Mouse (Mus musculus) frontal cortex, adult 2 months (tissue): ENCODE data around the gene Bend6. TPM values are rescaled to one million over a fixed set of nuclear protein-coding genes. Genes with fewer than 3 reads are reported as not detected.

Source experiments
- DNase-seq, 2 experiments: peaks; one replicate each; pipeline ENCODE4 v3.0.0; 2022; ENCODE audit warnings: low spot score in 1 of 2; ENCODE audit errors: extremely low spot score in 1 of 2
- polyA plus RNA-seq: library from polyadenylated mRNA; depleted of rRNA; stranded (reverse); fragments of >200 nt; gene quantifications from 2 replicates; pipeline ENCODE4 v1.2.3, GENCODE M21; 2012; rRNA removed

Gene Bend6
- polyA plus RNA-seq, 1 experiment = 93.6 TPM

- peak; percentile 78 to 94 for DNase-seq
Observed at GRCm38 (mm10) chr1:33813868-33814794, 93.5 kb downstream of the Bend6 start, which contains the start of gene Zfp451. Gene Zfp451, minus strand, starts transcription at chr1:33814595.

DNA sequence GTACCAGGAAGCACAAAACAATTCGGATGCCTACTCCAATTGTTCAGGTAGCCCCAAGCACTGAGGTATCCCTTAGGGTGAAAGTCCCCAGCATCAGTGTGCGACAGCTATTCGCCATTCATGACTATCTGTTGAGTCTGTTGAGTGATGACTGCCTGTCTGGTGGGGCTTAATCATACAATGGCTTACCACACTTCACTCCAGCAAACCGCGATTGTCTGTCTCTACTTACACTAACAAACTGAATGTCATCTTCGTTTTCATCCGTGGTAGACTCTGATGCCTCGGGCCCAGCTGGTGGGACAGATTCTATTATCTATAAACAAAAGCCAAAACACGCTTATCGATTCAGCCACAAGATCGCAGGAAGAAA lies 94.1 kb downstream of the Bend6 start:
- peak in 1 of 2 experiments; percentile 17 for DNase-seq

GRCm38 (mm10) chr1:33803323-33803722 lies 104.3 kb downstream of the Bend6 start:
- DNase-seq = peak in 1 of 2 experiments; percentile 55

Other genes with a start within 250 kb of the Bend6 start
- gene Prim2, start 238.0 kb downstream of the Bend6 start, polyA plus RNA-seq = 9.6 and 9.9 TPM in 2 replicates
- gene Rab23, start 187.9 kb downstream of the Bend6 start, polyA plus RNA-seq = 20.3 and 20.9 TPM in 2 replicates
- 14.6 and 14.8 TPM in 2 replicates for gene Bag2, start 150.0 kb downstream of the Bend6 start, polyA plus RNA-seq
- gene Zfp451, start 93.2 kb downstream of the Bend6 start, polyA plus RNA-seq = 22.8 and 25.1 TPM in 2 replicates
- 80.7 and 80.9 TPM in 2 replicates for gene Dst, start 409 bp upstream of the Bend6 start, polyA plus RNA-seq